Mouse (Mus musculus): ENCODE measurements at regions not wholly inside any gene's neighbourhood (a gene's known extent, or its start where the extent isn't known, plus 50 kb on each side); places are given as distances from the start of the nearest gene placed in this dataset.
A peak's percentile ranks its signal among the peaks of the same experiment; 100 is the strongest.

GRCm38 (mm10) chr11:43370025-43370424 lies 56.0 kb downstream of the Pttg1 start:
- DNase-seq (ENCODE audit: low read depth, low spot score): no peak

- DNase-seq (ENCODE audit: low read depth, low spot score): no peak
Measured at GRCm38 (mm10) chr11:43368346-43368745, 57.7 kb downstream of the Pttg1 start.

GRCm38 (mm10) chr11:43361858-43362257 lies 64.2 kb downstream of the Pttg1 start:
- no peak for DNase-seq (ENCODE audit: low read depth, low spot score)

DNA sequence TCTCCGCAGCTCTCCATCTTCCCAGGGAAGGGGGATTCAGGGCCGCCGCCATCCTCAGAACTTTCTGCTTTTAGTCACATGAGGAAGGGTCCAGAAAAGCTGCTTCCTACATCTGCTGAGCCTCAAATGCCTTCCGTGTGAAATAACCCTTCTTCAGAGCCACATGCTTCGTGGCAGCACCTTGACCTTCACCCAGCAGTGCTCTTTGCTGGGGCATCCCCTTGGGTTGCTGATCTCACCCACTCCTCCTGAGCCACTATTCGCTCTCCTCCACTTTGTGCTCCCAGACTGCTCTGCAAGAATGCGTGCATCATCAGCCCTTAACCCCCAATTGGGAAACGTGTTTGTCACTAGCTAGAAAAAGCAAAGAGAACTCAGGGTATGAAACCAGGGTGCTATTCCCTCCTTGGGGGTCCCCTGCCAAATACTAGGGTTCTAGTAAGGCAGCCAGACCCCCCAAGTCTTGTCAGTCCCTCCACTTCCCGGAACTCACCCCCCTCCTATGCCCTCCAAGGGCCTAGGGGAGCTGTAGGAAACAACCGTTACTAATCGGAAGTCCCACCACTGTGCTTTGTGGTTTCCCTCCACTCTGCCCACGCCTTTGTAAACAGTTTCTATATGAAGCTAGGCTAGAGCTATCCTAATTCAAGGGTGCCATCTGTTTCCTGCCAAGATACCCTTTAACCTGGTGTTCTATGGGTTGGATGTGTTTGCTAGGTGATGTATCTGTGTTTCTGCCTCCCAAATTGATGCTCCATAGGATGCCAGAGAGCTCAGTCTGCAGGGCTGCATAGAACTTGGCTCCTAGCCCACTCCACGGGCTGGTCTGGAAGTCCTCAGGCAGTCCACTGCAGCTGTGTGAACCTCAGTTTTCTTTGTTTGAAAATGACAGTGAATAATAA lies 67.4 kb downstream of the Pttg1 start:
- peak; percentile 65 for DNase-seq (ENCODE audit: low read depth, low spot score)

- no peak for DNase-seq (ENCODE audit: low read depth, low spot score)
Measured at GRCm38 (mm10) chr11:43353602-43354001, 72.4 kb downstream of the Pttg1 start.

- no peak for DNase-seq (ENCODE audit: low read depth, low spot score)
Measured at GRCm38 (mm10) chr11:43353030-43353429, 73.0 kb downstream of the Pttg1 start.

GRCm38 (mm10) chr11:43351818-43352217 lies 74.2 kb downstream of the Pttg1 start:
- DNase-seq (ENCODE audit: low read depth, low spot score): no peak

DNA sequence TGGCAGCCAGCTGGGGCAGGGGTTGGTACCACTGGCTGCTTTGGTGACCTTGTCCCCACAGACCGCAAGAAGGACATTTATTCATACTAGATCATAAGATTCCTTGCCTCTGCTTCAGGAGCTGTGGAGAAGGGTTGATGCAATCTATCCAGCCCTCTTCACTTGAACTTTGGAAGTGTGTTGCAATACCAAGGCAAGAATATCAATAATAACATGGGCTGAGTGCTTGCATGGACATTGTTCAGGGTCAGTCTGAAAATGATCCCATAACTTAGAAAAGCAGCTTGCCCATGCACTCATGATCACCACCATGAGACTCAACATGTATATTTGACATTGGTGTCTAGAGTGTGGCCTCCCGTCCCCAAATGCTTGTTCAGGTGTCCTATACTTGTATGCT lies 74.7 kb downstream of the Pttg1 start:
- DNase-seq (ENCODE audit: low read depth, low spot score): no peak

DNA sequence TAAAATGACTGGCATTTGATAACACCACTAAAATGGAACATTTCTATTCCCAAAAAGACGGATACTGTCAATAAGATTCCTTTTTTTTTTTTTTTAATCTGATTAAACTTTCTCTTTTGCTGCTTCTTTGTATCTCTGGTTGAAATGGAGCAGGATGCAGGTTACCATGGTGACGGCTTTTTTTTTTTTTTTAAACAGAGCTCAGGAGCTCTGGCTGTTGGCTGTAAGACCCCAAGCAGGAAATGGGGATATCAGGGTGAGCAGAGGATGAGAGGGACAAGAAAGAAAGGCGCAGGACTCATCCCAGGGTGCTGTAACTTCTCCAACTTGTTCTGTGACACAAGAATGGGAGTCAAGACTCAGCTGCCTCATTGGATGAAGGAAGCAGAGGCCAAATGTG lies 75.8 kb downstream of the Pttg1 start:
- DNase-seq (ENCODE audit: low read depth, low spot score): no peak

DNA sequence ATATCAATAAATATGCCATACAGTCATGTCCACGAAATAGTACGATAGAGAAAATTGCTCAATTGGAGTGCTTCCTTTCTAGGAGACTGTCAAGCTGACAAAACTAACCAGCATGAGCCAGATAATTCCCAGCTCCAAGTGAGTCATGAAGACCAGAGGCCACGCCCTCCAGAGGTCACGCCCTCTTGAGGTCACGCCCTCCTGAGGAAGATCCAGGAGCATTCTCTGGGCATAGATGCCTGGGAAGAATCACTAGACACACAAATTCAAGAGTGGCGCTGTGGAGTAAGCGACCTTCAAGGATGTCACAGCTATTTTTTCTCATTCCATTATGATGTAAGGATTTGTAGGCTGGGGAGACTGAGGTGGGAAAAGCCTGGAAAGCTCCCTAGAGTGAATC lies 76.5 kb downstream of the Pttg1 start:
- DNase-seq (ENCODE audit: low read depth, low spot score): no peak

DNA sequence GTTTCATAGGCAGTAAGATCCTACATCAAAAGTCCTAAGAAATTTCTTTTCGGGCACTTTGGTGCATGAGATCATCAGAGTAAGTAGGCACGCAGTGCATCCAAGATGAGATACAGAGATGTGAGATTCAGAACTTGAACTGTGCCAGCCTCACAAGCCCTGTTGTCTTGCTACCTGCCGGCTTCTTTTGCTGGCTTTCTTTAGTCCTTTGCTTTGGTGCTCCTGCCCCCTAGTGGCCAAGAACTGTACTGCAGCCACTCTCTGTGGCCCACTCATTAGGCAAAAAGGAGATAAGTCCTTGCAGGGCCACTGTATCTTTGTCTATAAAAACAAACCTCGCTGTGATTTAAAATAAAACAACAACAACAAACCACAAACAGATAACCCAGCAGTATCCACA lies 77.5 kb downstream of the Pttg1 start:
- DNase-seq (ENCODE audit: low read depth, low spot score): peak; percentile 68

- DNase-seq (ENCODE audit: low read depth, low spot score): no peak
Measured at GRCm38 (mm10) chr11:43346489-43346888, 79.6 kb downstream of the Pttg1 start.

GRCm38 (mm10) chr11:43344767-43345561 lies 81.1 kb downstream of the Pttg1 start:
- no peak for DNase-seq (ENCODE audit: low read depth, low spot score)

DNA sequence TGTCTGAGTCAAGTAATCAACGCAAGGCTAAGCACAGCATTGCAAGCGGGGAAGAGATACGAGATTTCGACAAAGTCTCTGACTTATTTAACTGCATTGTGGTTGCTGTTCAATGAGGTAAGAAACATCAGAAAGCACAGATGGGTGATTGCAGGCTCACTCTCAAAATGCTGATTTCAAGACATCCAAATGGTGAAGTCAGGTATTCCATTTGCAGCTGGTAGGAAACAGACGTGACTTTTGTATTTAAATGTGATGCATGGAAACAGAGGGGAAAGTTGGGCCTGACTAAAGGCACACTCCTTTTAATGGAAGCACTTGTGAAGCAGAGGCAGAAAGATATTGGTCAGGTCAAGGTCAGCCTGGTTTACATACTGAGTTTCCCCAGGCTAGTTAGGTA lies 82.5 kb downstream of the Pttg1 start:
- no peak for DNase-seq (ENCODE audit: low read depth, low spot score)

DNA sequence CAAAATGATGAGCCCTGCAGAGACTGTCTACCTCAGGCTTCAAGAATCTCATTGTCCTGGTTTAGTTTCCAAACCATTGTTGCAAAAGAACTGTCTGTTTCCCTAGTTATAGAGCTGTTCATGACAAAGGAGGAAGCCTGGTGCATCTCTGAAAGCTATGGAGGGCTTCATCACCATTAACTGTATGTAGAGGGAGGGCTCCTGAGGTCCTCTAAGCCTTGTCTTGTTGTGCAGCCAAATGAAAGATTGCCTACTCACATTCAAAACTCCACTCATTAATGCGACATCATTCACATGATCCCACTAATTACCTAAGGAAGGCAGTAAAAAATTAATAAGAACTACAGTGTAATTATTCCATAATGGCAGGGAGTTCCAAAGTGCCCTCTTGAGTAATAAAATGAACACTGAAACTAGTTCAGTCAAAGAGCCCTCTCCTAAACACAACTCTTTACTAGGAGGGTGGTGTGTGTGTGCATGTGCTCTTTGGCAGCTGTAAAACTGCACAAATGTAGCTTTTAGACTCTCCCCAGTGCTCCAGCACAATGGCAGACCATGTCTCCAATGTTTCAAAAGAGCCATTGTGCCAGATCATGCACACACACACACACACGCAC lies 87.6 kb downstream of the Pttg1 start:
- DNase-seq (ENCODE audit: low read depth, low spot score): no peak

- DNase-seq (ENCODE audit: low read depth, low spot score): no peak
Measured at GRCm38 (mm10) chr11:43335668-43336265, 90.3 kb downstream of the Pttg1 start.

DNA sequence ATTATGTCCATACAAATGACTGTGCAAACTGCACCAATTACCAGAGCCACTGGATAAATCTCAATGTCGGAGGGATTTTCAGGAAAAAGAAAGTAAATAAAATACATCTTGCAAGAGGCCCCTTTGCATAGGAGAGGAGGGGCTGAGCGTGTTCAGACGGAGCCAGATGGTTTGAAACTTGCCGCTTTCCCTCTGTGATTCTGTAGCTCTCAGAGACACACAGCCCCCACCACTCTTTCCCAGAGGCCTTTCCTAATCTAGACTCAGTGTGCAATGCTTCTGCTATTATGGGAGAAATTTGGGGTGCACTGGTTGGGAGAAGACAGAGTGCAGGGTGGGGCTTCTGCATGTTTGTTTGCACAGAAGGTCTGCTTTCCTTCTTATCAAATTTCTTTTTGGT lies 92.5 kb downstream of the Pttg1 start:
- no peak for DNase-seq (ENCODE audit: low read depth, low spot score)

DNA sequence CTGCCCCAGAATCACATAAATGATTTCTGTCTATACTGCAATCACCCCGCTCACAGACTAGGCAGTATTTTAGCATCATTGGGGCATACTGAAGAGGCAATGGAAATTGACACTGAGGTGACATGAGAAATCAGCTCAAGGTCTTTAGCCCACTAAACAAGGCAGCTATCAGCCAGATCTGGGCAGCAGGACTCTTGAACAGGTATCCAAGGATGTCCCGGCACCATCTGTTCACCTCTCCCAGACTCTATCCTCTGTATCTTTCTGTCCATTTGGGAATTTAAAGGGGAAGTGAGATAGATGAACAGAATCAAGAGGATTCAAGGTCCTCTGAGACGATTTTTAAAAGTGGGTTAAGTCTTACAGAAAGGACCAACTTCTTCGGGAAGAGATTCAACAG lies 112.1 kb downstream of the Pttg1 start:
- no peak for DNase-seq (ENCODE audit: low read depth, low spot score)

Measured in CD4-positive helper T cell, adult 2 months (primary cell).